Mouse (Mus musculus): Measurements from ENCODE around the gene Plekha6.
A peak's percentile ranks its signal among the peaks of the same experiment; 100 is the strongest.

Plekha6 gene

DNA sequence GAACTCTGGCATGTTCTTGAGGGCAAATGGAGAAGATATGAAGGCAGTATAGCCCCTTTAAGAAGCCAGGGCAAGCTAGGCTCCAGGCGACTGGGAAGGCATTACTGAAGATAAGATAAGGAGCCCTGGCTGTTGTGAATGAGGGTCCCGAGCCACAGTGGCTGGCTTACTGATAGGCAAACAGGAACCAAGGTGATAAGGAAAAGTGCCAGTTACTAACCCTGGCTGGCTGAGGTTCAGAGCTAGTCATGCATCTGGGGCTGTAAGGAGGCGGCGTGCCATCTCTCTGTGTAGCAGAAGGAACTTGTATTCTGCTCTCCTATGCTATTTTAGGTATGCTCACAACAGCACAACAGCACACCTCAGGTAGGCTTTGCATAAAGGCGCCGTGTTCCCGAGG, 80.7 kb downstream of the Plekha6 start:
- peak in 1 of 2 experiments; percentile 64 for DNase-seq (ENCODE audit: low spot score in 2 of 2)

DNA sequence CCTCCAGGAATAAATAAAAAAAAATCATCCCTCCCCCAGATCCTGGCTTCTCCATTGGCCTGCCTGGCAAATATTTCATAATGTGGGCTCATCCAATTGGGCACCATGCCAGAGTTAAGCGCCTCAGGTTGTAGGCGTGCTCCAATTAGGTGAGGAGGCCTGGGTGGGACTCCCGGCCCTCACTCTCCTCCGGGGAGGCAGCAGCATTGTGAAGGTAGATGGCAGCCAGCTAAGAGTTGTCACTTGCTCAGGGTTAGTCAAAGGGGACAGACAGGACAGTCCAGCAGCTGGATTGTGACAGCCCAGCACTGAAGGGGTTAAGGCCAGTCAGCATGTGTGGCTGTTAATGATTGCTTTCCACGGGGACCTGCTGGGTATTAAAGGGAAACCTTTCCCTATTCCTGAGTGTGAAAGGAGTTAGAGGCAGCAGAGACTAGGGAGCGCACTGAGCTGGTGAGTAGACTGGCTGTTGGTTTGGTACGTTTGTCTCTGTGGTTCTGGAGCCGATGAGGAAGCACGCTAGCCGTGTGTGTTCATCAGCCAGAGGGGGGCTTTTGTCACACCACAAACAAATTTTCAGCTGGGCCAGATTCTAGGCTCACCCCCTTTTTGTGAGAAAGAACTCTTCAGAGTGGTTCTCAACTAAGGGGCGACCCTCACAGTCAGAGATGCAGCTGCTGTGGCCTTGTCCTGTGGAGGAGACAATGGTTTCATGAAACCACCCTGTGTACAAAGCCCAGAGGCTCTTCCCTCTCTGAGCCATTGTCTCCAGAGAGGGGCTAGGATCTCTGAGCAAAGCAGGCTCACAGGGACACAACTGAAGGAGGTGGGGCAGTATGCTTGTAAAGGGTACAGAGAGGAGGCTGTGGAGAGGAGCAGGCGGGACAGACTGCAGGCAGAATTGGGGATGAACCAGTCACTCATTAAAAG, 81.9 kb downstream of the Plekha6 start:
- DNase-seq (ENCODE audit: low spot score in 2 of 2), result no peak

DNA sequence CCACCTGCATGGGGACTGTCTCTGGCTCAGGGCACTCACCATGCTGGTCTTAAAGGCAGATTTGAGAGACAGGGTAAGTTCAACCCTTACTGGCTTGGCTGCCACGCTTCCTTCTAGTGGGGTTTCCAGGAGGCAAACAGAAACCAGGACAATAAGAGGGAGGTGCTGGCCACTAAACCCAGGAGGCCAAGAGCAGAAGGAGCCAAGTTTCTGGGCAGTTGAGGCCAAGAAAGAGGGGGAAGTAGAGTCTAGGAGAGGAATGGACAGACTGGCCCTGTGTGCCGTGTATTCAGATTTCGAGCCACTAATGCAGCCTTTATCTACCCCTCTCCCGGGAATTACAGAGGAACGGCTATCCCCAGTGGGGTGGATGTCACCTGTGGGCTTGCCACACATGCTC, 83.2 kb downstream of the Plekha6 start:
- DNase-seq (ENCODE audit: low spot score in 2 of 2), result no peak

DNA sequence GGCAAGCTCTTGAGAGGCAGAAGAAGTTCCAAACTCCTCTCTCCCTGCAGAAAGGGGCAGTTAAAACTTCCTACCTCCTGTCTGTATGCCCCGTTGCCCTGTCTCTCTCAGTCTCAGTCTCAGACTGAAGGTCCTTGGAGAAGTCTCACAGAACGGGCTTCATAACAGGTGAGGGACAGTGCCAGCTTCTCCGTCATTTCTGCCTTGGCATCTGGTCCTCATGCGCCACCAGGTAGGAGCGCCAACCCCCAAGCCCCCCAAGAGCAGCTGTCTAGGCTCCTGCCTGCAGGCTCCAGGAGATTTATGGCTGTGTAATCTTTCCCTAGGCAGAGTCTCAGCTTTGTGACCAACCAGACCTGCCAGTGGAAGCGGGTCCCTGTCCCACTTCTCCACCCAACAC, 86.8 kb downstream of the Plekha6 start:
- no peak for DNase-seq (ENCODE audit: low spot score in 2 of 2)

DNA sequence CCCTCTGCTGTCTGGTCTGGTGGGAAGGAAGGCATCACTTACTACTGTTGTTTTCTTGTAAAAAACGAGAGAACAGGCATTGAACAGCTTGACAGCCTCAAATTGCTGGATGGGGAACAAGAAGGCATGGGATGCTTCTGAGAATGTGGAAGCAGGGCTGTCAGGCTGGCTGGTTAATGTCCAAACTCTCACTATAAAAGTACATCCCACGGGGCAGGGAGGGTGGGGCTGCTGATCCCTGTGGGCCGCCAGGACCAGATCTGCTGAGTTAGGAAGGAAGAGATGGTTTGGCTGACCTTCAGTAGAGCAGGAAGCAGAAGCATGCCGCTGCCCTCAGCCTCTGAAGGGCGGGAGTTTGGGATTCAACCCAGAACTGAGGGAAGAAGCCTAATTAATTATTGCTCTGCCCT, 87.6 kb downstream of the Plekha6 start:
- DNase-seq (ENCODE audit: low spot score in 2 of 2), result peak; percentile 75 to 76

DNA sequence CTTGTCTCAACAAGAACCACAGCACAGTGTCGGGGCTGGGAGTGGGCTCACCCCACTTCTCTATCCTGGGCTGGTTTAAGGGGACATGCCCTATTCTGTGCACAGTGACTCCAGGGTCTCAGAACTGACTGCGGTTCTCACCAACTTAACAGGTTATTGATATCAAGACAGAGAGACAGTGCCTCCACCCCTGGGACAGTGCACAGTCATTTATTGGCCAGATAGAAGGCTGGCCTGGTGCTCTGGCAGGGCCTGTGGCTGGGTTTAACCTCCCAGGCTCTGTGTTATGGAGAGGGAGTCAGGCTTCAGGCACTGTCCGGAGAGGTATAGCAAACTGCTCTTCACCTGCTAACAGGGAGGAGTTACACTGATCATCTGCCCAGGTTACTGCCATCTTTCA, 88.2 kb downstream of the Plekha6 start:
- DNase-seq (ENCODE audit: low spot score in 2 of 2), result peak in 1 of 2 experiments; percentile 43

DNA sequence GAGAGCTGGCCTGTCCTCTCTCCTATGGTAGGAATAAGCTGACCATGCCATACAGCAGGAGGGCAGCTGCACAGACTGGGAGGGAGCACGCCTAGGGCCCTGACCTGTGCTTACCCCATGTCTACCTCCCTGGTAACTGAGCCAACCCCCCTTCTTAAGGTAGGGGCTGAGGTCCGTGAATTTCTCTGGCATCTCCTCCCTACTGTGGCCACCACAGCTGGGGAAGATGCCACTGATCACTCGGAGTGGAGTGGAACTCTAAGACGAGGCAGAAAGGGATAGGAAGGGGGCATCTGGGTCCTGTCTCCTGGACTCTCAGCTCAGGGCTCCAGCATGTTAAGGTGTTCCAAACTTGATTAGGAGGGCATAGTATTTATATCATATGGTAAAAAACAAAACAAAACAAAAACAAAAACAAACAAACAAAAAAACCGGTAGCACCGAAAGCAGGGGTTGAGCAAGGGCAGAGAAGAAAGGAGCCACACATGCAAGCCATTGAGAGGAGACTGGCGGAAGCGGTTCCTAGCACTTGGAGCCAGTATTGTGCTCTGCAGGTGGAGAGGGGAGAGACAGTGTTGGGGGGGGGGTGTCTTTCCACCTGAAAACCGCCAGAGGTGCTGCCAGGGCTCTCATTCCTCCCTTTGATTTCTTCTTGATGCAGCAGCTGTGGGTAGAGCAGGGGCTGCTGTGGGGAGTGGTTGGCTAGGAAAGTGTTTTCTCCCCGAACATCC, 89.0 kb downstream of the Plekha6 start:
- DNase-seq (ENCODE audit: low spot score in 2 of 2), result no peak

DNA sequence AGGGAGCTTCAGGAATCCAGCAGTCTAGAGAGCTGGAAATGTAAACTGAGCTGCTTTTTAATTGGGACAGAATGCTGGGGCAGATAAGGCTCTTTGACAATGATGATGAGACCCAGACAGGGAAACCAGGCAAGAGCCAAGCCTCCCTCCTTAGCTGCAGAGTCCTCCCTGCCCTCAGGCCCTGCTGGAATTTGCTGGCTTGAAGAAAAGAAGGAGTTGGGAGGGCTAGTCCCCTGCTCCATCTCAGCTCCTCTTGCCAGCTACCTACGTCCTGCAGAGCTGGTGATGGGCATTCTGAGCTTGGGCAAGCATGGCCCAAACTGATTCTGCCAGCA, 89.5 kb downstream of the Plekha6 start:
- DNase-seq (ENCODE audit: low spot score in 2 of 2), result peak; percentile 51 to 57

DNA sequence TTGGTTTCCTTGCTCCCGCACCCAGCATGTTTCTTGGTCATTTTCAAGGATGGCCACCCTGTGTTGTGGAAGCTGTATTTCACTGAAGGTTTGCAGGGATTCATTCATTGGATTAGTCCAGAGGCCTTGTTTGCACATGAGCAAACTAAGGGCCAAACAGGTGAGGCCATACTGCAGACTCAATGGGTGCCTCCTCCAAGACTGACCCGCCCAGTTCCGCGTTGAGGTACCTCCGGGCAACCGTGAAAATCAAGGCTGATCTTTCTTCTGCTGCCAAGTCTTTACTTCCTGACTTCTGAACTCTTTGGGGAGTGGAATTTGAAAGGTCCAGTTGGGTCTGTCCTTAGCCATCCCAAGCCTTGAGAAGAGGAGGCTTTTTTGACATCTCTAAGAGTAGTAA, 90.2 kb downstream of the Plekha6 start:
- DNase-seq (ENCODE audit: low spot score in 2 of 2), result no peak

DNA sequence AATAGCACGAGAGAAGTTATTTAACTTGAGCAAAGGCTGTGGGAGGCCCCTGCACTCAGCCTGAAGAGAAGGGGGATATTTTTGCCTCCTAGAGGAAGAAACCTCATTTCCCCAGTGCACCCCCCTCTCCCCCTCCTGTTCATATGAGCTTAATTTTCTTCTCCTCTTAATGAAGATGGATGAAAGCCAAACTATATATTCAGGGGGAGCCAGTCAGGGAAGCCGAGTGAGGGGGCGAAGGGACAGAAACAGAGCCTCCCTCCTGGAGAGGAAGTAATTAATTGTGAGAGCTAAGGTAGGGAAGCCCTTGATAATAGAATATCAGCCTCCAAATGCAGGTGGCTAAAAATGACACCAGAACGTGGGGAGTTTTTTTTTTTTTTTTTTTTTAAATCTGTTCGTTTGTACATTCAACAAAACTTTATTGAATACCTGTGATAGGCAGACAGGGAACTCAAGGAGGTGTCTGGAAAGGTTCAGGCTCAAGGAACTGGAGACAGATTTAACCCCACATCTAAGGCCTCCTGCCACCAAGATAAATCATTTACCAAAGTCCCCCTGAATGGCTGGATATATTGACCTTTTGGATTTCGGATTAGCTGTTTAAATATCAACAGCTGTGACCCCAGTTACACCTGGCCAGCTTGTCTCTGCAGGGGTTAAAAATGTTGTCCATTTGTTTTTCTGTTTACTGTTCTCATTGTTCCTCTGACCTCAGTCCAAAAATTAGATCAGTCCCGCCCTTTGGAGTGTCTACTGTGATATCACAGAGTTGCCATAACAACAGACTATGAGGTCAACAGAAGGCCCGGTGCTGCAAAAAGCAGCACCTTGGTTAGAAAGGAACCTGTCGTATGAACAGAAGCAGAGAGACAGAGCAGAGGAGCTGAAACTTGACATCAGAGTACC, 91.1 kb downstream of the Plekha6 start:
- DNase-seq (ENCODE audit: low spot score in 2 of 2), result no peak

DNA sequence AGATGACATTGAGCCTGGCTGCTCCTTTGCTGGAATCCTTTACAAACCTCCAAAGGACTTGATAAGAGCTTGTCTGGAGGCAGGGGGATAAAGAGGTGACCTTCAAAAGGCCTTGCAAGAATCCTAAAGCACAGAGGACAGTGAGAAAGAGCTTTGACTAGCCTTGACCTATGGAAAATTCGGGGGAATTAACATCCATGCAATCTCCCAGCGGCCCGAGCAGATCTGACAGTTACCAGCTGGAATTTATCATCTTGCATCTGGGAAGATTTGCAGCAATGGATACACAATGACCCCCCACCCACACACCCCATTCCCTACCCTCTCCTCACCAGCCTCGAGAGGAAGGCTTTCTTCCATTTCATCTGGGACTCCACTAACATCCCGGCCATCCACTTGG, 91.8 kb downstream of the Plekha6 start:
- no peak for DNase-seq (ENCODE audit: low spot score in 2 of 2)

DNA sequence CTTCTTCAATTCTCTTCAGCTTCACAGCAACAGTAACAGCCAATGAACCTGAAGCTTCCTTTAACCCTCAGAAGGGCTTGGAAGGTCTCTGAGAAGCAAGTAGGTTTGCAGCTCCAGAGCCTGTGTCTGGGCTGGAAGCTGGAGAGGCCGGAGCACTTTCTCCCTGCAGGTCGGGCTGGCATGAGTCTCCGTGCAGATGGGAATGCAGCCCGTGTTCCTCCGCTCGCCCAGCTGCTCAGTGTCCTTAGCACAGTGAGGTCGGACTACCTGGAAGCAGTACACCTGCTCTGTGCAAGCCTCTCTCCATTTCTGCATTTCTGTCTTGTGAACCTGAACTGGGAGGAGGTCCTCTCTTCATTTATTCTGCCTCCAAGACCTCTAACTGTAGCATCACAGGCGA, 92.3 kb downstream of the Plekha6 start:
- no peak for DNase-seq (ENCODE audit: low spot score in 2 of 2)

DNA sequence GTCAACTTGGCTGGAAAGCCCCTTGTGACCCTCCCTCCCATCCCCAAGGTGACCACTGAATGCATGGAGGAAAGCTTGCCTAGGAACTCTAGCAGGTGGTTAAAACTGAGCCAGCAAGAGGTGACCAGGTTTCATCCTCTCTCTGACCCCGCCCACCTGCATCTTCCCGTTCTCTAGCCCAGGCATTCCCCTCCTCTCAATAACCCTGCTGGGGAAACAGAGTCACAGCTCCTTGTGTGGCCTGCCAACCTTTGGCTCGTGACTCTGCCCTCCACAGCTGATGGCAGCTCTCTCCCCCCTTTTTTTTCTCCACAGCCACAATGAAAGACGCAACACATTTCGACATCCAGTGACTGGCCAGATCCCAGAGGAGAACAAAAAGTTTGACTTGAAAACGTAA, 94.7 kb downstream of the Plekha6 start:
- no peak for DNase-seq (ENCODE audit: low spot score in 2 of 2)

DNA sequence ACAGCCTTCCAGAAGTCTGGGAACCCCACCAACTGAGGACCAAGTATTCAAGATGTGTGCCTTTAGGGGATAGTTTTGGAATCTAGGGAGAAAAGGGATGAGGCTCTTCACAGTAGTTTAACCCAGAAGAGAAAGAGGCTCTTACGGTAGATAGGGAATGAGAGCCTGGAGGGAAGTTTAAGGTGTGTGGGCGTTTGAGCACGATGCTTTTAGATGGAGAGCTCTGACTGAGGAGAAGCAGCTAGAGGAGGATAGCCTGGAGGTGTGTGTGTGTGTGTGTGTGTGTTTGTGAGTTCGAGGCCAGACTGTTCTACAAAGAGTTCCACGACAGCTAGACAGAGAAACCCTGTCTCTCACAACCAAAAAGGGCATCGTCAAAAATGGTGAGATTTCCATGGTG, 98.6 kb downstream of the Plekha6 start:
- DNase-seq (ENCODE audit: low spot score in 2 of 2), result no peak

DNA sequence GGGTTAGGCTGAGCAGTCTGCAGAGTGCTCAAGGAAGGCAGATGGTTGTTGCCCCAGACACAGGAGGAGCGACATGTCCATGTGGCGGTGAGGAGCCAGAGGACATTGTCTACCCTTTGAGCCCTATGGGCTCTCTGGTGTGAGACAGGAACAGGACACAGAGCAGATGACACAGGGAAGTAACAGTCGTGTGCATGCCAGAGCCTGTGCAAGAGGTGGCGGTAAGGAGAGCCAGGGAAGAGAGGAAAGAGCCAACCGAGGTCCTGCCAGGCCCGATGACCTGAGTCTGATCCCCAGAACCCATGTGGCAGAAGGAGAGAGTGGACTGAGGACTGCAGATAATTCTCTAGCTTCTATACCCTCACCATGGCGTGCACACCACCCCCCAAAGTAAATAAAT, 99.1 kb downstream of the Plekha6 start:
- DNase-seq (ENCODE audit: low spot score in 2 of 2), result no peak

DNA sequence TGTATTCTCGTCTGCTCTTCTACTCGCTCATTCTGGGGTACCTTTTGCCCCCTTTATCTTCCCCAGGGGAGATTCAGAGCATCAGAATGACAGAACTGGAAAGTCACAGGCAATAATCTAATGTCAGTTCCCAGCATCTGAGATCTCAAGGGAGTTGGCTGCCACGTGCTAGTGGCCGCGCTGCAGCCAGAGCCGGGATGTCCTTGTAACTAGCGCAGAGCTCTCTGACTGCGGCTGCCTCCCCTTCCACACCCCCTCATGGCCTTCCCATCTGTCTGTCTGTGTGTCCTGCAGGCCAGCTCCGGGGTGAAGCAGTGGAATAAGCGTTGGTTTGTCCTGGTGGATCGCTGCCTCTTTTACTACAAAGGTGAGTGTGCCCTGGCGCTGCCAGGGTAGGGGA, 100.4 kb downstream of the Plekha6 start:
- peak in 1 of 2 experiments; percentile 47 for DNase-seq (ENCODE audit: low spot score in 2 of 2)

DNA sequence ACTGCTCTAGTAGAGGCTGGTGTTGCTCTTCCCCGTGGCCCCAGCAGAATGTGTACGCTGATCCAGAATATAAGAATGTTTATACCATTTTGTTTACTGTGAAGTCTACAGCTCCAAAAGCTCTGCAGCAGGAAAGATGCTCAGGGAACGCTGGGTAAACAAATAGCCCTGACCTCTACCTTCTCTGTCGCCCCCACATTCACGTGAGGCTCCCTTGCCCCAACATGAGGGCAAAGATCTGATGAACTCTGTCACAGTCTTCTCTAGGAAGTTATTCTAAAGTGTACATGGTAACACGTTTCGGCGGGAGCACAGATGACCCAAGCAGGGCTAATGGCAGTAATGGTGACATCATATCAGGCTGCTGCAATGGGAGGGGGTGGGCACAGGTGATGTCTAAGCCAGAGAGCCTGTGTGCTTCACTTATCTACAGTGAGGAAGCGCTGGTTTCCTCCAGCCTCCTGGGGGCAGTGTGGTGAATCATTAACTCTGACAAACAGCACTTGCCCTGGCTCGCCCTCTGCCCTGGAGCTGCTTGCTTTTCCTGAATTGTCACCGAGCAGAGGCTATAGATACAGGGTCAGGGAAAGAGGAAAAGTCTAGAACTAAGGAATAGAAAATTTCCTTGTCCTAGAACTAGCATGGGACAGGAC, 101.2 kb downstream of the Plekha6 start:
- DNase-seq (ENCODE audit: low spot score in 2 of 2), result no peak

DNA sequence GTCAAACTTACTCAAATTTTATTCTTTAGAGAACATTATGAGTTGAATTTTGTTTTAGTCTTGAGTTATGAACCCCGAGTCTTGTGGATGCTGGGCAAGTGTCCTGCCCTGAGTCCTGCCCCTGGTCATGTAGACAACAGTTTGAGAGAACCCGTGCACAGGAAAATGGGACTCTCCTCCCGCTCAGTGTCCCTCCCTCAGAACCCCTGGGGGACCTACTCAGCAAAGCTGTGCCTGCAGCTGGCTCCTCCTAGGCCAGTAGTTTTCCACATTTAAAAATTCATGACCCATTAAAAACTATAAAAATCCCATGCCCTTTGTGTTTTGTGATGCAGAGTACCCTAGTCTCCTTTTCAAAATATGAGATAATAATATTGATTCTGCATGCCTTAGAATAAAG, 103.1 kb downstream of the Plekha6 start:
- DNase-seq (ENCODE audit: low spot score in 2 of 2), result no peak

DNA sequence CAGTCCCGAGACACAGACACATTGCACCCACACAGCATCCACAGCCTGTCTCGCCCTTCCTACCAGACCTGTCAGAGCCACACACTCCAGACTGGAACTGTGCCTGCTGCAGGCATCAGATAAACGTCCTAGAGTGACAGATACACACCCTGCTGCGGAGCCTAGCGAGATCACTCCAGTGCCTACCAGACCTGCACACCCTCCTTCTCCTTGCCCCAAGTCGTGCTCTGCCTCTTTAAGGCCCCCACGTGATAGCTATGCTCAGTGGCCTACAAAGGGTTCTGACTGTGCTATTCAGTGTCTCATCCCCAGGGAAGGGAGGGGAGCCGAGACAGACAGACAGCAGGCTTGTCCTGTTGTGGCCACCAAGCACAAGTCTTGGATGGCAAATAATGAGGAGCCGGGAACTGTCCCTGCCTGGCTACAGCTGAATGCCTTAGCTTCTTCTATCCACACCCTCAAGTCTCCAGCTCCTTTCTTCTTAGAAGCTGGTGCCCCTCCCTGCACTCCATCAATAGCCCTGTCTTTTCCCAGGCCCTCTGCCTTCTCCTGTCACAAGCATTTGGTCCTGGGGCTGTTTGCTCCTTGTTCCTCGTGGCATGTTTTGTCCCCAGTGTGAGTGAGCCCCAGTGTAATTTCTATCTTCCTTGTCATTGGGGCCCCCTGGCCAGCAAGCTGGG, 103.9 kb downstream of the Plekha6 start:
- no peak for DNase-seq (ENCODE audit: low spot score in 2 of 2)

DNA sequence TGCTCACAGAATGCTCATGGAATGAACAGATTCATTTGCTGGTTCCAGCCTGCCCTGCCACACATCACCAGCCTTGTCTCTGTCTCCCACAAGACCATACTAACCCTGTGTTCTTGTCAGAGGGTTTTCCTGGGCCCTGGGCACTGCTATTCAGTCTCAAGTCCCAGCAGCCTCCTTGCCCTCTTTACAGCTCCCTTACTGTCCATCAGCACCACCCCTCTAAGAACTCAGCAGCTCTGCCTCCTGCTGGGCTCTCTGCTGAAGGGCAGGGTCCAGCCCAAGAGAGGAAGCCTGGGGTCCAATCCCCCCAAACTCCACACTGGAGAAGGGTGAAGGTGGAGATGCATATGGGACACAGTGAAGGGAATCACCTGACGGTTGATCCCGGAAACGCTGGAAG, 104.5 kb downstream of the Plekha6 start:
- no peak for DNase-seq (ENCODE audit: low spot score in 2 of 2)

DNA sequence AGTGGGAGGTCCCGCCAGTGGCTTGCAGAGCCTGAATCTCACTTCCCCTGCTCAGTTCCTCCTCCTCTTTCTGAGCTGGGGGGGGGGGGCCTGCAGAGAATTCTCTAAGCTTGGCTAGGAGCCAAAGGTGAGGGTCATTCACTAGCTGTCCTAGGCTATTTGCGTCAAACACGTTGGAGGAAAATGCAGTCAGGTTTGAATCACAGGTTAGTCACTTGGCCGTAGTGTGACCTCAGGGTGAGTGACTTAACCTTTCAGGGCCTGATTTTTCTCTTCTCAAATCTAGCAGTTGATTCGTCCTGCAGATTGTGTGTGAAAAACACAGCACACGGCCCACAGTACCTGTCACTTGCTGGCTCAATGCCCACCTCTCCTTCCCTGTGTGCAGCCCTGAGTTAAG, 106.3 kb downstream of the Plekha6 start:
- no peak for DNase-seq (ENCODE audit: low spot score in 2 of 2)
